ENCODE assay signal across 24 mouse cellular contexts in genomic region chr12:30604012-30604411, GRCm38 (mm10). TPM values are rescaled to one million over a fixed set of nuclear protein-coding genes. Genes with fewer than 3 reads are reported as not detected.
DNase-seq lines count a peak whose midpoint lies in the region; ATAC-seq and TF ChIP-seq lines count a peak whose summit lies in the region.
"Had no signal": no experiment of that assay in that cellular context is flagged by ENCODE, and none has a peak within 500 bp of the region (broad histone marks: within the 10 kb centered on the region; RNA-seq: fewer than 3 reads in every experiment).

No protein-coding gene starts in this region.

- no peaks in the 10 kb centered on the region for H3K36me3 ChIP-seq in embryonic facial prominence, embryonic 11.5 days (replicated peaks; ENCODE audit: control insufficient read depth, insufficient read depth, low read depth, low read length)
- H3K36me3 ChIP-seq in limb, embryonic 10.5 days = no peaks in the 10 kb centered on the region
- no peaks in the 10 kb centered on the region for H3K36me3 ChIP-seq in lung, postnatal 0 days (ENCODE audit: insufficient read depth, low read length)
- H3K36me3 ChIP-seq: heart, embryonic 13.5 days; hindbrain, embryonic 13.5 days; midbrain, embryonic 12.5 days had no signal

- 31% methylated on average over 9 of the region's 9 CpGs for WGBS in embryonic facial prominence, embryonic 11.5 days
- 24% methylated on average over 9 of the region's 9 CpGs for WGBS in limb, embryonic 10.5 days
- WGBS in lung, postnatal 0 days = 72% methylated on average over 9 of the region's 9 CpGs

- H3K27ac ChIP-seq in embryonic facial prominence, embryonic 11.5 days (replicated peaks; ENCODE audit: low read depth, low read length) = peak overlapping the region; percentile 63
- H3K27ac ChIP-seq in limb, embryonic 10.5 days = peak overlapping the region; percentile 83
- no peak overlapping the region for H3K27ac ChIP-seq in lung, postnatal 0 days (ENCODE audit: low read length)
- H3K27ac ChIP-seq: forebrain, embryonic 13.5 days; heart, embryonic 13.5 days; hindbrain, embryonic 13.5 days; midbrain, embryonic 12.5 days; stomach, postnatal 0 days had no signal

- no peak for TF ChIP-seq EP300 in lung, postnatal 0 days (IDR thresholded peaks at IDR 0.05)

- H3K4me2 ChIP-seq in embryonic facial prominence, embryonic 11.5 days (ENCODE audit: low read depth, low read length) = no peak overlapping the region
- H3K4me2 ChIP-seq in lung, postnatal 0 days (replicated peaks; ENCODE audit: low read depth, low read length) = no peak overlapping the region
- H3K4me2 ChIP-seq: forebrain, embryonic 13.5 days; heart, embryonic 13.5 days; hindbrain, embryonic 13.5 days; liver, embryonic 11.5 days; midbrain, embryonic 12.5 days had no signal

- no peaks in the 10 kb centered on the region for H3K9me3 ChIP-seq in embryonic facial prominence, embryonic 11.5 days (replicated peaks; ENCODE audit: control insufficient read depth, low read length)
- H3K9me3 ChIP-seq in limb, embryonic 10.5 days (replicated peaks) = no peaks in the 10 kb centered on the region
- H3K9me3 ChIP-seq in lung, postnatal 0 days (ENCODE audit: low read length) = no peaks in the 10 kb centered on the region
- H3K9me3 ChIP-seq: forebrain, embryonic 13.5 days; heart, embryonic 13.5 days; hindbrain, embryonic 13.5 days; midbrain, embryonic 12.5 days had no signal

- H3K4me1 ChIP-seq in embryonic facial prominence, embryonic 11.5 days (ENCODE audit: control insufficient read depth, insufficient read depth, low read length) = no peaks in the 10 kb centered on the region
- H3K4me1 ChIP-seq in limb, embryonic 10.5 days = peaks cover 51% of the 10 kb centered on the region
- no peaks in the 10 kb centered on the region; the same call in 1 of the 2 replicates for H3K4me1 ChIP-seq in lung, postnatal 0 days (ENCODE audit: insufficient read depth, low read depth, low read length)
- H3K4me1 ChIP-seq: heart, embryonic 13.5 days; hindbrain, embryonic 13.5 days; midbrain, embryonic 12.5 days had no signal

- H3K9ac ChIP-seq in embryonic facial prominence, embryonic 11.5 days (replicated peaks; ENCODE audit: low read length) = no peak overlapping the region
- H3K9ac ChIP-seq in lung, postnatal 0 days (replicated peaks; ENCODE audit: low read depth) = no peak overlapping the region
- H3K9ac ChIP-seq: forebrain, embryonic 13.5 days; heart, embryonic 13.5 days; hindbrain, embryonic 13.5 days; liver, postnatal 0 days; midbrain, embryonic 12.5 days had no signal

- DNase-seq in embryo, embryonic 11 days = peak; percentile 73
- peak; percentile 92 for DNase-seq in embryonic facial prominence, embryonic 11.5 days (ENCODE audit: low spot score)
- peak; percentile 57 for DNase-seq in limb, embryonic 10.5 days (ENCODE audit: low spot score)
- DNase-seq in mesoderm, embryonic 11.5 days (ENCODE audit: low read depth, low spot score) = peak; percentile 38
- DNase-seq in lung, postnatal 0 days (ENCODE audit: low spot score) = no peak
- DNase-seq in right cerebral cortex, postnatal 14 days = no peak
- DNase-seq: adrenal gland, postnatal 25 days; cerebellum, adult 9-10 months; gastrocnemius, postnatal 10 days; heart, adult 18-20 months; kidney, adult 18-20 months; kidney, postnatal 4 days; liver, postnatal 0 days; lung, postnatal 10 days; thymus, postnatal 14 days had no signal

- TF ChIP-seq CTCF in lung, postnatal 0 days (IDR thresholded peaks at IDR 0.05) = no peak

- peak; percentile 72; the same call in 1 of the 2 replicates for ATAC-seq in embryonic facial prominence, embryonic 11.5 days (replicated peaks; ENCODE audit: insufficient number of reproducible peaks, low FRiP score, low TSS enrichment, low read depth)
- ATAC-seq in lung, postnatal 0 days = no peak
- ATAC-seq in erythroblast, adult 5-6 weeks (replicated peaks; ENCODE audit: low FRiP score, poor library complexity, severe bottlenecking) = no peak
- ATAC-seq: forebrain, embryonic 13.5 days; inflammation-experienced regulatory T-cells, adult 6 months; liver, postnatal 0 days had no signal

- no peaks in the 10 kb centered on the region for H3K27me3 ChIP-seq in embryonic facial prominence, embryonic 11.5 days (ENCODE audit: control insufficient read depth, insufficient read depth, low read length)
- H3K27me3 ChIP-seq in limb, embryonic 10.5 days (ENCODE audit: low read depth, poor library complexity, severe bottlenecking) = no peaks in the 10 kb centered on the region
- no peaks in the 10 kb centered on the region for H3K27me3 ChIP-seq in lung, postnatal 0 days (replicated peaks; ENCODE audit: insufficient read depth, low read length)
- H3K27me3 ChIP-seq: forebrain, embryonic 13.5 days; hindbrain, embryonic 13.5 days; midbrain, embryonic 12.5 days had no signal

- no peak overlapping the region for H3K4me3 ChIP-seq in embryonic facial prominence, embryonic 11.5 days (ENCODE audit: low read depth, low read length)
- H3K4me3 ChIP-seq in limb, embryonic 10.5 days = no peak overlapping the region
- no peak overlapping the region for H3K4me3 ChIP-seq in lung, postnatal 0 days (ENCODE audit: low read depth, low read length)
- H3K4me3 ChIP-seq: erythroblast, embryonic 14.5 days; forebrain, embryonic 13.5 days; heart, embryonic 13.5 days; hindbrain, embryonic 13.5 days; midbrain, embryonic 12.5 days had no signal

RNA-seq across cellular contexts. Expression of gene Tmem18, which starts 19.8 kb away (rescaled TPM):
- polyA plus RNA-seq in embryonic facial prominence, embryonic 11.5 days (2014; fragmentation: Nextera tagmentation; extraction: Ambion mirVana) = 28.7 and 29.6 TPM in 2 replicates
- 18.5 and 25.0 TPM in 2 replicates for polyA plus RNA-seq in limb, embryonic 10.5 days (2016; fragmentation: Nextera tagmentation; extraction: Ambion mirVana)
- polyA plus RNA-seq in lung, postnatal 0 days (2015; fragmentation: Nextera tagmentation; extraction: Ambion mirVana) = 21.7 and 22.3 TPM in 2 replicates
- 4.2 and 6.7 TPM in 2 replicates for total RNA-seq in erythroblast, adult 5-6 weeks (2015; ENCODE audit: low replicate concordance)
- 4.2 and 5.2 TPM in 2 replicates for total RNA-seq in erythroblast, adult 5-6 weeks (2017; ENCODE audit: low replicate concordance)

Comparison
In these comparisons a context has a peak if more than half of its experiments do, and no peak if none do; other contexts are left out.
1. DNase-seq: peak in embryo, embryonic 11 days (single experiment), embryonic facial prominence, embryonic 11.5 days (single experiment), limb, embryonic 10.5 days (single experiment) and mesoderm, embryonic 11.5 days (single experiment); none in lung, postnatal 0 days (single experiment) and right cerebral cortex, postnatal 14 days (single experiment).